In genomic region chr7:16297616-16298015, GRCm38 (mm10) we compare ENCODE assay signal across 11 mouse cellular contexts. TPM values are rescaled to one million over a fixed set of nuclear protein-coding genes. Genes with fewer than 3 reads are reported as not detected.
DNase-seq lines count a peak whose midpoint lies in the region; ATAC-seq and TF ChIP-seq lines count a peak whose summit lies in the region.
"Had no signal": no experiment of that assay in that cellular context is flagged by ENCODE, and none has a peak within 500 bp of the region (broad histone marks: within the 10 kb centered on the region; RNA-seq: fewer than 3 reads in every experiment).

No protein-coding gene starts in this region.

- no peak overlapping the region for H3K4me3 ChIP-seq in heart, postnatal 0 days (ENCODE audit: low read depth, low read length)
- no peak overlapping the region for H3K4me3 ChIP-seq in lung, postnatal 0 days (ENCODE audit: low read depth, low read length)
- no peak overlapping the region for H3K4me3 ChIP-seq in embryonic fibroblast, embryonic 13.5 days (ENCODE audit: insufficient read depth, low read length)
- H3K4me3 ChIP-seq in neural tube, embryonic 13.5 days, result peak overlapping the region; percentile 40; the same call in 1 of the 2 replicates

- peaks cover 11% of the 10 kb centered on the region; the same call in 1 of the 2 replicates for H3K4me1 ChIP-seq in heart, postnatal 0 days (ENCODE audit: control insufficient read depth, insufficient read depth)
- peaks cover 16% of the 10 kb centered on the region for H3K4me1 ChIP-seq in lung, postnatal 0 days (ENCODE audit: insufficient read depth, low read depth, low read length)
- H3K4me1 ChIP-seq in embryonic fibroblast, embryonic 13.5 days (ENCODE audit: control insufficient read depth, insufficient read depth, low read length), result peaks cover 13% of the 10 kb centered on the region
- peaks cover 47% of the 10 kb centered on the region for H3K4me1 ChIP-seq in neural tube, embryonic 13.5 days (replicated peaks)

- DNase-seq in heart, postnatal 0 days (ENCODE audit: low spot score), result no peak
- no peak for DNase-seq in heart, postnatal 36 days
- no peak for DNase-seq in lung, postnatal 0 days (ENCODE audit: low spot score)
- DNase-seq in lung, postnatal 14 days, result no peak
- DNase-seq in right cerebral cortex, postnatal 4 days, result no peak
- DNase-seq: adrenal gland, postnatal 14 days; lung, postnatal 36 days; thymus, postnatal 4 days had no signal

- H3K27me3 ChIP-seq in heart, postnatal 0 days (ENCODE audit: control insufficient read depth, insufficient read depth, low read length), result no peaks in the 10 kb centered on the region
- no peaks in the 10 kb centered on the region for H3K27me3 ChIP-seq in lung, postnatal 0 days (replicated peaks; ENCODE audit: insufficient read depth, low read length)
- no peaks in the 10 kb centered on the region for H3K27me3 ChIP-seq in neural tube, embryonic 13.5 days

- no peak overlapping the region for H3K4me2 ChIP-seq in heart, postnatal 0 days (ENCODE audit: low read depth, low read length)
- H3K4me2 ChIP-seq in lung, postnatal 0 days (replicated peaks; ENCODE audit: low read depth, low read length), result no peak overlapping the region
- peak overlapping the region; percentile 64; the same call in 1 of the 2 replicates for H3K4me2 ChIP-seq in neural tube, embryonic 13.5 days

- no peaks in the 10 kb centered on the region for H3K36me3 ChIP-seq in heart, postnatal 0 days (replicated peaks; ENCODE audit: control insufficient read depth, insufficient read depth, low read length)
- H3K36me3 ChIP-seq in lung, postnatal 0 days (ENCODE audit: insufficient read depth, low read length), result no peaks in the 10 kb centered on the region
- no peaks in the 10 kb centered on the region for H3K36me3 ChIP-seq in neural tube, embryonic 13.5 days

- intact Hi-C loops in heart, postnatal 36 days (cut with DNase I), result loop anchor here (1.0 to 10.0 kb wide), 2 partner anchors 11 to 157 kb away; partner anchors contain the start of genes Bbc3 and Tmem160

- no peak overlapping the region for H3K9ac ChIP-seq in heart, postnatal 0 days (replicated peaks; ENCODE audit: low read depth, low read length)
- H3K9ac ChIP-seq in lung, postnatal 0 days (replicated peaks; ENCODE audit: low read depth), result no peak overlapping the region
- H3K9ac ChIP-seq in neural tube, embryonic 13.5 days, result no peak overlapping the region

- 57% methylated on average over 2 of the region's 2 CpGs for WGBS in heart, postnatal 0 days
- 49% methylated on average over 2 of the region's 2 CpGs for WGBS in lung, postnatal 0 days
- 59% methylated on average over 2 of the region's 2 CpGs for WGBS in neural tube, embryonic 13.5 days

- no peak for ATAC-seq in heart, postnatal 0 days (ENCODE audit: insufficient read depth, low read depth)
- ATAC-seq in lung, postnatal 0 days, result no peak
- ATAC-seq in neural tube, embryonic 13.5 days (ENCODE audit: low read depth), result no peak
- ATAC-seq: forebrain, embryonic 14.5 days had no signal

- TF ChIP-seq EP300 in heart, postnatal 0 days (IDR thresholded peaks at IDR 0.05; ENCODE audit: low read depth), result no peak
- TF ChIP-seq EP300 in lung, postnatal 0 days (IDR thresholded peaks at IDR 0.05), result no peak

- no peak for TF ChIP-seq CTCF in heart, postnatal 0 days (IDR thresholded peaks at IDR 0.05; ENCODE audit: low read depth)
- no peak for TF ChIP-seq CTCF in lung, postnatal 0 days (IDR thresholded peaks at IDR 0.05)
- TF ChIP-seq CTCF in embryonic fibroblast, embryonic 13.5 days (IDR thresholded peaks at IDR 0.05; ENCODE audit: borderline replicate concordance, insufficient read depth, low read length), result no peak

- peak overlapping the region; percentile 87 for H3K27ac ChIP-seq in heart, postnatal 0 days (ENCODE audit: low read depth)
- H3K27ac ChIP-seq in lung, postnatal 0 days (ENCODE audit: low read length), result peak overlapping the region; percentile 66; the same call in 1 of the 2 replicates
- peak overlapping the region; percentile 91 for H3K27ac ChIP-seq in embryonic fibroblast, embryonic 13.5 days (ENCODE audit: insufficient read depth, low read length)
- peak overlapping the region; percentile 72 for H3K27ac ChIP-seq in neural tube, embryonic 13.5 days (replicated peaks)

- no peaks in the 10 kb centered on the region for H3K9me3 ChIP-seq in heart, postnatal 0 days (replicated peaks; ENCODE audit: control insufficient read depth, low read length)
- H3K9me3 ChIP-seq in lung, postnatal 0 days (ENCODE audit: low read length), result no peaks in the 10 kb centered on the region
- no peaks in the 10 kb centered on the region for H3K9me3 ChIP-seq in neural tube, embryonic 13.5 days

- TF ChIP-seq POLR2A in embryonic fibroblast, embryonic 13.5 days (IDR thresholded peaks at IDR 0.05; ENCODE audit: low read depth, low read length), result 0 out of 2 replicates have a peak, but pooled peaks have one; percentile 7

RNA-seq across cellular contexts. Expression of gene Bbc3, which starts 10.6 kb away (rescaled TPM):
- total RNA-seq in heart, postnatal 0 days (2014; rRNA removed; ENCODE audit: low replicate concordance), result 7.3 and 14.6 TPM in 2 replicates
- polyA plus RNA-seq in heart, postnatal 0 days (2015; fragmentation: Nextera tagmentation; extraction: Ambion mirVana), result 5.6 and 6.6 TPM in 2 replicates
- total RNA-seq in heart, postnatal 36 days (2021), result 1 to 10 TPM; 3.1 to 5.0 TPM
- polyA plus RNA-seq in lung, postnatal 0 days (2015; fragmentation: Nextera tagmentation; extraction: Ambion mirVana), result 30.0 and 31.1 TPM in 2 replicates
- polyA plus RNA-seq in embryonic fibroblast, embryonic 13.5 days (2011; ENCODE audit: insufficient read length, low read depth, missing spikeins), result 15.8 and 19.9 TPM in 2 replicates
- 22.4 and 22.8 TPM in 2 replicates for polyA plus RNA-seq in neural tube, embryonic 13.5 days (2015; fragmentation: Nextera tagmentation; extraction: Ambion mirVana)

RNA-seq across cellular contexts. Expression of gene Ccdc9, which starts 11.0 kb away (rescaled TPM):
- 5.7 and 43.7 TPM in 2 replicates for total RNA-seq in heart, postnatal 0 days (2014; rRNA removed; ENCODE audit: low replicate concordance)
- 4.7 and 7.2 TPM in 2 replicates for polyA plus RNA-seq in heart, postnatal 0 days (2015; fragmentation: Nextera tagmentation; extraction: Ambion mirVana)
- 10 to 100 TPM; 34.6 to 36.9 TPM for total RNA-seq in heart, postnatal 36 days (2021)
- polyA plus RNA-seq in lung, postnatal 0 days (2015; fragmentation: Nextera tagmentation; extraction: Ambion mirVana), result 15.9 and 18.3 TPM in 2 replicates
- polyA plus RNA-seq in embryonic fibroblast, embryonic 13.5 days (2011; ENCODE audit: insufficient read length, low read depth, missing spikeins), result 66.0 and 70.9 TPM in 2 replicates
- polyA plus RNA-seq in neural tube, embryonic 13.5 days (2015; fragmentation: Nextera tagmentation; extraction: Ambion mirVana), result 31.2 and 35.4 TPM in 2 replicates

RNA-seq across cellular contexts. Expression of gene Inafm1, which starts 24.2 kb away (rescaled TPM):
- total RNA-seq in heart, postnatal 0 days (2014; rRNA removed; ENCODE audit: low replicate concordance), result 9.8 and 10.7 TPM in 2 replicates
- polyA plus RNA-seq in heart, postnatal 0 days (2015; fragmentation: Nextera tagmentation; extraction: Ambion mirVana), result 7.7 and 9.6 TPM in 2 replicates
- total RNA-seq in heart, postnatal 36 days (2021), result 10 to 100 TPM; 17.0 to 17.8 TPM
- polyA plus RNA-seq in lung, postnatal 0 days (2015; fragmentation: Nextera tagmentation; extraction: Ambion mirVana), result 18.9 and 20.1 TPM in 2 replicates
- 11.1 and 11.6 TPM in 2 replicates for polyA plus RNA-seq in embryonic fibroblast, embryonic 13.5 days (2011; ENCODE audit: insufficient read length, low read depth, missing spikeins)
- 30.0 and 39.3 TPM in 2 replicates for polyA plus RNA-seq in neural tube, embryonic 13.5 days (2015; fragmentation: Nextera tagmentation; extraction: Ambion mirVana)

RNA-seq across cellular contexts. Expression of gene C5ar1, which starts 38.3 kb away (rescaled TPM):
- total RNA-seq in heart, postnatal 0 days (2014; rRNA removed; ENCODE audit: low replicate concordance), result 2.0 and 3.3 TPM in 2 replicates
- polyA plus RNA-seq in heart, postnatal 0 days (2015; fragmentation: Nextera tagmentation; extraction: Ambion mirVana), result 1.9 and 2.2 TPM in 2 replicates
- total RNA-seq in heart, postnatal 36 days (2021), result 1 to 10 TPM; 6.4 to 7.8 TPM
- polyA plus RNA-seq in lung, postnatal 0 days (2015; fragmentation: Nextera tagmentation; extraction: Ambion mirVana), result 11.8 and 13.3 TPM in 2 replicates
- polyA plus RNA-seq in embryonic fibroblast, embryonic 13.5 days (2011; ENCODE audit: insufficient read length, low read depth, missing spikeins), result 0.60 and 5.3 TPM in 2 replicates
- polyA plus RNA-seq in neural tube, embryonic 13.5 days (2015; fragmentation: Nextera tagmentation; extraction: Ambion mirVana), result 2.3 and 2.8 TPM in 2 replicates

RNA-seq across cellular contexts. Expression of gene C5ar2, which starts 53.7 kb away (rescaled TPM):
- total RNA-seq in heart, postnatal 0 days (2014; rRNA removed; ENCODE audit: low replicate concordance), result 0.04 and 0.65 TPM in 2 replicates
- 0.60 and 0.67 TPM in 2 replicates for polyA plus RNA-seq in heart, postnatal 0 days (2015; fragmentation: Nextera tagmentation; extraction: Ambion mirVana)
- total RNA-seq in heart, postnatal 36 days (2021), result 1 to 10 TPM; 1.2 to 1.7 TPM
- polyA plus RNA-seq in lung, postnatal 0 days (2015; fragmentation: Nextera tagmentation; extraction: Ambion mirVana), result 0.94 and 1.1 TPM in 2 replicates
- 0.19 TPM in 1 of 2 replicates, not detected in the other for polyA plus RNA-seq in embryonic fibroblast, embryonic 13.5 days (2011; ENCODE audit: insufficient read length, low read depth, missing spikeins)
- polyA plus RNA-seq in neural tube, embryonic 13.5 days (2015; fragmentation: Nextera tagmentation; extraction: Ambion mirVana), result 0.15 TPM in 1 of 2 replicates, not detected in the other
- polyA plus RNA-seq: forebrain, embryonic 14.5 days had no signal
